Mouse (Mus musculus) hindbrain, embryonic 16.5 days (tissue): ENCODE measurements around the gene Rai14. TPM values are rescaled to one million over a fixed set of nuclear protein-coding genes. Genes with fewer than 3 reads are reported as not detected.

Experiments
- ATAC-seq: fragments of 200-750 bp; cut with Nextera tagmentation; 2 replicates; pipeline ENCODE4 v1.8.0; 2017; ENCODE audit warnings: moderate TSS enrichment, moderate library complexity
- H3K27ac ChIP-seq: fragments of 300-500 bp; sonication (generic); 2 replicates; pipeline ENCODE4 v1.5.1; 2014; ENCODE audit warnings: low read depth, mild to moderate bottlenecking, control low read depth, low read length, moderate library complexity
- H3K27me3 ChIP-seq: fragments of 300-500 bp; sonication (generic); replicated peaks from 2 replicates; pipeline ENCODE4 v1.6.1; 2014; ENCODE audit warnings: low read length; ENCODE audit not compliant: control insufficient read depth, insufficient read depth
- H3K36me3 ChIP-seq: fragments of 300-500 bp; sonication (generic); 2 replicates; pipeline ENCODE4 v1.6.1; 2014; ENCODE audit warnings: mild to moderate bottlenecking, low read length, moderate library complexity, mixed read lengths; ENCODE audit not compliant: control insufficient read depth, insufficient read depth
- H3K4me1 ChIP-seq: fragments of 300-500 bp; sonication (generic); 2 replicates; pipeline ENCODE4 v1.6.1; 2014; ENCODE audit warnings: low read depth, low read length; ENCODE audit not compliant: control insufficient read depth, insufficient read depth
- H3K4me2 ChIP-seq: fragments of 300-500 bp; sonication (generic); 2 replicates; pipeline ENCODE4 v1.6.1; 2014; ENCODE audit warnings: mild to moderate bottlenecking, low read length, control low read depth, moderate library complexity
- H3K4me3 ChIP-seq: fragments of 300-500 bp; sonication (generic); 2 replicates; pipeline ENCODE4 v1.5.1; 2014; ENCODE audit warnings: mild to moderate bottlenecking, low read length, control low read depth, moderate library complexity
- H3K9ac ChIP-seq: fragments of 300-500 bp; sonication (generic); 2 replicates; pipeline ENCODE4 v1.6.1; 2014; ENCODE audit warnings: low read depth, mild to moderate bottlenecking, control low read depth, low read length, moderate library complexity
- H3K9me3 ChIP-seq: fragments of 300-500 bp; sonication (generic); 2 replicates; pipeline ENCODE4 v1.6.1; 2014; ENCODE audit warnings: mild to moderate bottlenecking, low read length, moderate library complexity; ENCODE audit not compliant: control insufficient read depth
- WGBS: fragments of 180-500 bp; shearing (Covaris S2); extraction: QIAGEN DNeasy Blood & Tissue Kit; methylation state at CpG from one replicate; pipeline ENCODE4 v1.1.7; 2014; 5-methylcytosine and 5-hydroxymethylcytosine counted together
- polyA plus RNA-seq: library from polyadenylated mRNA; unstranded; fragments of >200 nt; fragmentation: Nextera tagmentation; extraction: Ambion mirVana; gene quantifications from 2 replicates; pipeline ENCODE4 v1.2.1, GENCODE M21; 2015

Rai14 gene
- polyA plus RNA-seq, 1 experiment from 2014 or later: 8.2 TPM

- WGBS: 73% methylated on average over 4 of the region's 4 CpGs
- Histone ChIP-seq H3K9ac (no peak overlapping the region), H3K27ac (no peak overlapping the region), H3K27me3 (no peaks in the 10 kb centered on the region), H3K4me3 (no peak overlapping the region), H3K4me2 (no peak overlapping the region), H3K36me3 (no peaks in the 10 kb centered on the region), H3K9me3 (no peaks in the 10 kb centered on the region), H3K4me1 (no peaks in the 10 kb centered on the region)
- no peak for ATAC-seq
Observed at GRCm38 (mm10) chr15:10671868-10672267, 42.6 kb downstream of the Rai14 start.

- no peak overlapping the region for H3K9ac ChIP-seq
- H3K4me1 ChIP-seq: no peaks in the 10 kb centered on the region
- no peaks in the 10 kb centered on the region for H3K36me3 ChIP-seq
- 64% methylated on average over 7 of the region's 7 CpGs for WGBS
- H3K27me3 ChIP-seq: no peaks in the 10 kb centered on the region
- H3K4me2 ChIP-seq: no peak overlapping the region
- H3K4me3 ChIP-seq: no peak overlapping the region
- H3K27ac ChIP-seq: no peak overlapping the region
- ATAC-seq: peak; percentile 34; the same call in 1 of the 2 replicates
- no peaks in the 10 kb centered on the region for H3K9me3 ChIP-seq
Observed at GRCm38 (mm10) chr15:10670107-10670506, 44.3 kb downstream of the Rai14 start.

- no peak for ATAC-seq
- WGBS: 66% methylated on average over 10 of the region's 10 CpGs
- Histone ChIP-seq H3K9me3 (no peaks in the 10 kb centered on the region), H3K36me3 (no peaks in the 10 kb centered on the region), H3K4me2 (no peak overlapping the region), H3K4me1 (no peaks in the 10 kb centered on the region), H3K27ac (no peak overlapping the region), H3K4me3 (no peak overlapping the region), H3K9ac (no peak overlapping the region), H3K27me3 (no peaks in the 10 kb centered on the region)
Observed at GRCm38 (mm10) chr15:10668120-10668900, 46.1 kb downstream of the Rai14 start.

- Histone ChIP-seq H3K4me1 (no peaks in the 10 kb centered on the region), H3K4me2 (no peak overlapping the region), H3K9me3 (no peaks in the 10 kb centered on the region), H3K9ac (no peak overlapping the region), H3K4me3 (no peak overlapping the region), H3K36me3 (no peaks in the 10 kb centered on the region), H3K27ac (no peak overlapping the region), H3K27me3 (no peaks in the 10 kb centered on the region)
- WGBS: 81% methylated on average over 8 of the region's 8 CpGs
- no peak for ATAC-seq
Observed at GRCm38 (mm10) chr15:10665816-10666215, 48.6 kb downstream of the Rai14 start.

GRCm38 (mm10) chr15:10664529-10664898 is 49.9 kb downstream of the Rai14 start:
- Histone ChIP-seq H3K4me2 (no peak overlapping the region), H3K9ac (no peak overlapping the region), H3K9me3 (no peaks in the 10 kb centered on the region), H3K27me3 (no peaks in the 10 kb centered on the region), H3K4me3 (no peak overlapping the region), H3K36me3 (no peaks in the 10 kb centered on the region), H3K4me1 (no peaks in the 10 kb centered on the region), H3K27ac (no peak overlapping the region)
- WGBS: 89% methylated on average over 5 of the region's 5 CpGs
- no peak for ATAC-seq

GRCm38 (mm10) chr15:10663793-10664528 is 50.5 kb downstream of the Rai14 start:
- Histone ChIP-seq H3K36me3 (no peaks in the 10 kb centered on the region), H3K4me1 (no peaks in the 10 kb centered on the region), H3K4me3 (no peak overlapping the region), H3K27me3 (no peaks in the 10 kb centered on the region), H3K9ac (no peak overlapping the region), H3K9me3 (no peaks in the 10 kb centered on the region), H3K27ac (no peak overlapping the region), H3K4me2 (no peak overlapping the region)
- WGBS: 67% methylated on average over 5 of the region's 5 CpGs
- no peak for ATAC-seq

- no peak overlapping the region for H3K27ac ChIP-seq
- WGBS: 57% methylated on average over 3 of the region's 3 CpGs
- H3K4me3 ChIP-seq: no peak overlapping the region
- H3K9me3 ChIP-seq: no peaks in the 10 kb centered on the region
- no peaks in the 10 kb centered on the region for H3K27me3 ChIP-seq
- H3K4me1 ChIP-seq: no peaks in the 10 kb centered on the region
- ATAC-seq: peak; percentile 24; the same call in 1 of the 2 replicates
- H3K9ac ChIP-seq: no peak overlapping the region
- H3K4me2 ChIP-seq: no peak overlapping the region
- H3K36me3 ChIP-seq: no peaks in the 10 kb centered on the region
Observed at GRCm38 (mm10) chr15:10661961-10662606, 52.3 kb downstream of the Rai14 start.

- Histone ChIP-seq H3K4me3 (no peak overlapping the region), H3K27ac (no peak overlapping the region), H3K4me2 (no peak overlapping the region), H3K9me3 (no peaks in the 10 kb centered on the region), H3K9ac (no peak overlapping the region), H3K27me3 (no peaks in the 10 kb centered on the region), H3K36me3 (no peaks in the 10 kb centered on the region), H3K4me1 (no peaks in the 10 kb centered on the region)
- 87% methylated on average over 2 of the region's 2 CpGs for WGBS
- no peak for ATAC-seq
Observed at GRCm38 (mm10) chr15:10658803-10659202, 55.6 kb downstream of the Rai14 start.

GRCm38 (mm10) chr15:10656146-10656545 is 58.3 kb downstream of the Rai14 start:
- no peak overlapping the region for H3K27ac ChIP-seq
- H3K27me3 ChIP-seq: no peaks in the 10 kb centered on the region
- 43% methylated on average over 5 of the region's 5 CpGs for WGBS
- no peaks in the 10 kb centered on the region for H3K9me3 ChIP-seq
- H3K9ac ChIP-seq: no peak overlapping the region
- no peaks in the 10 kb centered on the region for H3K4me1 ChIP-seq
- no peak overlapping the region for H3K4me3 ChIP-seq
- no peaks in the 10 kb centered on the region for H3K36me3 ChIP-seq
- no peak overlapping the region for H3K4me2 ChIP-seq
- peak; percentile 37; the same call in 1 of the 2 replicates for ATAC-seq
